Mouse (Mus musculus): ENCODE measurements around the gene Cyp2s1.

DNA sequence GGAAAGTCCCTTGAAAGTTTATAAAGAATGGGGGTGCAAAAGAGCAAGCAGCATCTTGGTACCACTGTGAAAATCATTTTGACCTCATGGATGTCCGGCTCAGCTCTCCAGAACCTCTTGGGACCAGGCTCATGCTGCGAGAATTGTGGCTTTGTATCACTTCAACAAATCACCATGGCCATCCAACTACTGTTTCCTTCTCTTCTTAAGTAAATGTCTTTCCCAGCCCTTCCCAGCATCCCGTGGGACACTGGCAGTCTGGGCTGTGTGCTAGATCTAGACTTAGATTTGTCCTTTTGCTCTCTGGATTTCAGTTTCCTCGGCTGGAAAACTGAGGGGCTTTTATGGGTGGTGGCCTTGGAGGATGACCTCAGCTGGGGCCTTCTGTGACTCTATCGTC lies 48.5 kb downstream of the Cyp2s1 start:
- TF ChIP-seq CTCF (IDR thresholded peaks at IDR 0.05) (no peak), POLR2A (IDR thresholded peaks at IDR 0.05; ENCODE audit: insufficient read depth, low read depth, low read length) (0 out of 2 replicates have a peak, but pooled peaks have one; percentile 21), EP300 (IDR thresholded peaks at IDR 0.05; ENCODE audit: insufficient read depth, low read depth, low read length) (0 out of 2 replicates have a peak, but pooled peaks have one; percentile 64)

All from heart, adult 2 months (tissue).